20 mouse cellular contexts compared by ENCODE assay signal in the genomic region with DNA sequence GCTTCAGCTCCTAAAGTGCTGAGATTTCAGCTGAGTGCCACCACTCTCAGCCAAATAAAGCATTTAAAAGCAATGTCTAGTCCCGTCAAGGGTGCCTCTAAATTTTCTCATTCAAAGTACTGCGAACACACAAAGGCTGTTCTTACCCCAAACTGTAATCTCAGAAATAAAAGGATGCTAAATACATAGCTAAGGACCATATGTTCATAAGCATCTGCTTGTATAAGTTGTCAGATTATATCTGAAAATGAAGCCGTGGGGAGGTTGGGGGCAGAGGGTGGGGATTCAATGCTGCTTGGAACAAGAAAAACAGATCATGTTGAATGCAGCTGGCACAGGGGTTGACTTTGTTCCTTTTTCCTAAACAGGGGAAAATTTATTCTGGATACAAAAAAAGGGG.
DNase-seq lines count a peak whose midpoint lies in the region; ATAC-seq and TF ChIP-seq lines count a peak whose summit lies in the region.
"Had no signal": no experiment of that assay in that cellular context is flagged by ENCODE, and none has a peak within 500 bp of the region (broad histone marks: within the 10 kb centered on the region; RNA-seq: fewer than 3 reads in every experiment).

No protein-coding gene starts in this region.

- WGBS in hindbrain, embryonic 11.5 days = 81% methylated on average over 3 of the region's 3 CpGs
- WGBS in hindbrain, postnatal 0 days = 65% methylated on average over 3 of the region's 3 CpGs
- 79% methylated on average over 3 of the region's 3 CpGs for WGBS in neural tube, embryonic 13.5 days

- H3K9ac ChIP-seq in hindbrain, embryonic 11.5 days (ENCODE audit: low read depth, low read length) = no peak overlapping the region
- H3K9ac ChIP-seq in hindbrain, postnatal 0 days (replicated peaks; ENCODE audit: low read length) = no peak overlapping the region
- H3K9ac ChIP-seq in neural tube, embryonic 13.5 days = no peak overlapping the region
- H3K9ac ChIP-seq: heart, embryonic 15.5 days; neural tube, embryonic 12.5 days had no signal

- H3K27me3 ChIP-seq in hindbrain, embryonic 11.5 days (ENCODE audit: control insufficient read depth, insufficient read depth, low read length) = no peaks in the 10 kb centered on the region
- H3K27me3 ChIP-seq in hindbrain, postnatal 0 days (ENCODE audit: insufficient read depth, low read length) = no peaks in the 10 kb centered on the region
- H3K27me3 ChIP-seq in neural tube, embryonic 13.5 days = no peaks in the 10 kb centered on the region
- H3K27me3 ChIP-seq: CH12.LX; heart, embryonic 15.5 days; neural tube, embryonic 12.5 days; Patski had no signal

- H3K4me1 ChIP-seq in hindbrain, embryonic 11.5 days (replicated peaks; ENCODE audit: control insufficient read depth, insufficient read depth, low read length) = no peaks in the 10 kb centered on the region
- no peaks in the 10 kb centered on the region; the same call in 1 of the 2 replicates for H3K4me1 ChIP-seq in hindbrain, postnatal 0 days (ENCODE audit: insufficient read depth, low read length)
- H3K4me1 ChIP-seq in neural tube, embryonic 13.5 days (replicated peaks) = peaks cover 16% of the 10 kb centered on the region
- H3K4me1 ChIP-seq: heart, embryonic 15.5 days; neural tube, embryonic 12.5 days had no signal

- no peak overlapping the region for H3K4me2 ChIP-seq in hindbrain, embryonic 11.5 days (replicated peaks; ENCODE audit: low read depth, low read length)
- no peak overlapping the region for H3K4me2 ChIP-seq in hindbrain, postnatal 0 days (ENCODE audit: low read depth, low read length)
- H3K4me2 ChIP-seq in neural tube, embryonic 13.5 days = no peak overlapping the region
- H3K4me2 ChIP-seq: heart, embryonic 15.5 days; neural tube, embryonic 12.5 days had no signal

- ATAC-seq in hindbrain, embryonic 11.5 days (ENCODE audit: low FRiP score) = no peak
- ATAC-seq in hindbrain, postnatal 0 days = no peak
- no peak for ATAC-seq in neural tube, embryonic 13.5 days (ENCODE audit: low read depth)
- ATAC-seq in monocyte, adult 5-6 weeks (replicated peaks; ENCODE audit: insufficient number of reproducible peaks, low FRiP score, low TSS enrichment, poor library complexity, severe bottlenecking) = no peak
- ATAC-seq: inflammation-experienced regulatory T-cells, adult 6 months; lung, postnatal 0 days; Patski had no signal

- no peaks in the 10 kb centered on the region for H3K9me3 ChIP-seq in hindbrain, embryonic 11.5 days (ENCODE audit: control insufficient read depth, low read length)
- no peaks in the 10 kb centered on the region for H3K9me3 ChIP-seq in hindbrain, postnatal 0 days (ENCODE audit: low read length)
- no peaks in the 10 kb centered on the region for H3K9me3 ChIP-seq in neural tube, embryonic 13.5 days
- H3K9me3 ChIP-seq: heart, embryonic 15.5 days; neural tube, embryonic 12.5 days had no signal

- no peak for TF ChIP-seq CTCF in hindbrain, postnatal 0 days (IDR thresholded peaks at IDR 0.05; ENCODE audit: low read depth)

- no peak overlapping the region for H3K4me3 ChIP-seq in hindbrain, embryonic 11.5 days (ENCODE audit: low read depth, low read length)
- no peak overlapping the region for H3K4me3 ChIP-seq in hindbrain, postnatal 0 days (ENCODE audit: low read length)
- H3K4me3 ChIP-seq in neural tube, embryonic 13.5 days = no peak overlapping the region
- H3K4me3 ChIP-seq: heart, embryonic 15.5 days; neural tube, embryonic 12.5 days had no signal

- H3K36me3 ChIP-seq in hindbrain, embryonic 11.5 days (ENCODE audit: control insufficient read depth, insufficient read depth, low read length) = no peaks in the 10 kb centered on the region
- H3K36me3 ChIP-seq in hindbrain, postnatal 0 days (ENCODE audit: insufficient read depth, low read length) = no peaks in the 10 kb centered on the region
- H3K36me3 ChIP-seq in neural tube, embryonic 13.5 days = no peaks in the 10 kb centered on the region
- H3K36me3 ChIP-seq: G1E; heart, embryonic 15.5 days; neural tube, embryonic 12.5 days had no signal

- no peak for DNase-seq in hindbrain, embryonic 11.5 days (ENCODE audit: low spot score)
- no peak for DNase-seq in hindbrain, postnatal 0 days (ENCODE audit: low spot score)
- no peak for DNase-seq in neural tube, embryonic 10.5 days (ENCODE audit: extremely low spot score, low spot score)
- peak; percentile 54 to 58 for DNase-seq in frontal cortex, adult 2 months (ENCODE audit: extremely low spot score in 1 of 2, low spot score in 1 of 2)
- no peak for DNase-seq in cerebellum, postnatal 10 days
- DNase-seq: adrenal gland, postnatal 36 days; B cell, adult 2 months; cerebellum, adult 11-12 months; cerebellum, postnatal 14 days; heart, postnatal 36 days; kidney, adult 18-20 months had no signal

- H3K27ac ChIP-seq in hindbrain, embryonic 11.5 days (ENCODE audit: low read depth, low read length) = 0 out of 2 replicates have a peak overlapping the region, but pooled peaks have one; percentile 36
- H3K27ac ChIP-seq in hindbrain, postnatal 0 days = no peak overlapping the region
- H3K27ac ChIP-seq in neural tube, embryonic 13.5 days (replicated peaks) = peak overlapping the region; percentile 64
- H3K27ac ChIP-seq: heart, embryonic 15.5 days; neural tube, embryonic 12.5 days had no signal

Comparison
In these comparisons a context has a peak if more than half of its experiments do, and no peak if none do; other contexts are left out.
1. DNase-seq: peak in frontal cortex, adult 2 months (2 of 2); none in hindbrain, embryonic 11.5 days (single experiment), hindbrain, postnatal 0 days (single experiment), neural tube, embryonic 10.5 days (single experiment) and cerebellum, postnatal 10 days (0 of 2).